Mouse (Mus musculus) left cerebral cortex, postnatal 14 days (tissue): ENCODE measurements around the gene Ttc26. TPM values are rescaled to one million over a fixed set of nuclear protein-coding genes. Genes with fewer than 3 reads are reported as not detected.

Source experiments
- DNase-seq, 2 experiments: peaks; one replicate each; pipeline ENCODE4 v3.0.0; 2021 to 2022; ENCODE audit warnings: low spot score in 2 of 2, mixed read lengths in 1 of 2
- intact Hi-C: fragments of 180-260 bp; cut with DNase I; formaldehyde crosslinking; loops from one replicate; pipeline ENCODE4 v1.15.1; 2025
- long read RNA-seq, 2 experiments: library from polyadenylated mRNA; stranded (forward); transcript quantifications; one replicate each; pipeline ENCODE4 v2.0.0; 2021
- total RNA-seq, 2 experiments: library from RNA; stranded (reverse); gene quantifications; 2 replicates each; pipeline ENCODE4 v1.2.3; 2021

The Ttc26 gene
- total RNA-seq: 10 to 100 TPM in 1 of 2 experiments, 1 to 10 TPM in 1; 8.6 to 10.6 TPM
- long read RNA-seq, experiment 1, full-length matches to known transcripts: 4 of 6 reads
- long read RNA-seq, experiment 1, partial matches to known transcripts: 0 of 6 reads
- long read RNA-seq, experiment 1, other reads (novel, unspliced or antisense): 2 of 6 reads
- long read RNA-seq, experiment 2, full-length matches to known transcripts: 3 of 6 reads
- long read RNA-seq, experiment 2, partial matches to known transcripts: 1 of 6 reads
- long read RNA-seq, experiment 2, other reads (novel, unspliced or antisense): 2 of 6 reads

DNA sequence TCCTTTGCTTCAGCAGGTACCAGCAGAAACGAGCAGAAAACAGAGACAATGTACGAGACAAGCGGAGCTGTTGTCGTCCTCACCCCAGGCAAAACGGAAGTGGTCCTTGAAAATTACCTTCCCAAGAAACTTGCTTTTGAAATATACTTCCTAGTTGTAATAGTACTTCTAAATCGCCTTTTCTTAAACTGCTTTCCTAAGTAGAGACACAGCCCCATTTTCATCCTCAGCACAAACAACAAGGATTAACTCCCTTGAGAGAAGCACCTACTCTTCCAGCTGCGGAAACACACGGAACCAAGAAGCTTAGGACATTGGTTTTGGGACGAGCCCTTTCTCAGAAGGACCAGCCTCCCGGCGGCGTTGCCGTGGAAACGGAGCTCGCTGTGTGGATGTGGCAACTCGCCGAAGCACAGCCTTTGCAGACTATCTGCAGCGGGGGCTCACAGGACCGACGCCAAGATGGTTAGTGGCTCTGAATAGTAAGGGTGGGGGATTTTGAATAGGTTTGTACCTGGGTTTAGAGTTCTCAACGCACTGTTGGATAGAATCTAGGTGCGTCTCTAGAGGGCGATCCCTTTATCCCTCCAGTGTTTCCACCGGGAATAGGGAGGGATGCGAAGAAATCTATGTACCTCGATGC lies at the start of gene Ttc26:
Gene Ttc26, plus strand, starts transcription at position 341 of the 643 bp plus-strand sequence.
- intact Hi-C loops: loop anchor here (5.0 kb wide), 1 partner anchor 51 kb away; the partner anchor contains the start of gene Ubn2
- peak; percentile 88 to 90 for DNase-seq

DNA sequence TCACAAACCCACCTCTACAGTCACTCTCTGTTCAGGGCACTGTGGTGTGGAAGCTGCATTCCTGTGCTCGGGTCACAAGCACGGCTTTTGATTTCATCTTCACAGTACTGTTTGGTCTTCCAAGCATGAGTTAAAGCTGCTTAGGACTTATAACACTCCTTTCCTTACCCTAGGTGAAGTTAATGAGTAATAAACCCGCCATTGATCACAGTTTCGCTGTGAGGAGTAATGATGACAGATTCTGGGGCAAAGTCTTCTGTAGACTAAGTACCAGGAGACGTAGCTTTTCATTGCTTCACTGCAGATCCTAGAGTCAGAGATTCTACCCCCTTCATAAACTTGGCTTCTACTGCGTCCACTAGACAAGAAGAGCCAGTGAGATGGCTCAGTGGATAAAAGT lies 46.0 kb upstream of the Ttc26 start:
- DNase-seq: no peak
- intact Hi-C loops: no loop called here

GRCm38 (mm10) chr6:38337166-38337705 lies 44.0 kb upstream of the Ttc26 start:
- intact Hi-C loops: no loop called here

DNA sequence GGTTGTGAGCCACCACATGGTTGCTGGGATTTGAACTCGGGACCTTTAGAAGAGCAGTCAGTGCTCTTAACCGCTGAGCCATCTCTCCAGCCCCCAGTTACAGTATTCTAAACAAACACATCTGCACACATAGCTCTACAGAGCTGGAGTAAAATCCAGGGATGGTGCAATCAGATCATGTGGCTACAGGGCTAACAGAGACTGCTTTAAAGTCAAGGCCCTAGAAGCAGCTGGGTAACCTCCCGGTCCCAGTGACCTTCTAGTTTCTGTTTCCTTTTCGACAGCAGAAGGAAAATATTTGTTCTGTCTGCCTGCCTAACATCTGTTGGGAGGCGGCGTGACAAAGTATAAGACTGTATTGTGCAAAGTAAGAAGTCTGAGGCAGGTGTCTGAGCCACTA lies 43.3 kb upstream of the Ttc26 start:
- no peak for DNase-seq
- intact Hi-C loops: no loop called here

More at GRCm38 (mm10) chr6:38337166-38337705, 44.0 kb upstream of the Ttc26 start:
- no peak for DNase-seq

GRCm38 (mm10) chr6:38339078-38339477 lies 42.2 kb upstream of the Ttc26 start:
- intact Hi-C loops: no loop called here

DNA sequence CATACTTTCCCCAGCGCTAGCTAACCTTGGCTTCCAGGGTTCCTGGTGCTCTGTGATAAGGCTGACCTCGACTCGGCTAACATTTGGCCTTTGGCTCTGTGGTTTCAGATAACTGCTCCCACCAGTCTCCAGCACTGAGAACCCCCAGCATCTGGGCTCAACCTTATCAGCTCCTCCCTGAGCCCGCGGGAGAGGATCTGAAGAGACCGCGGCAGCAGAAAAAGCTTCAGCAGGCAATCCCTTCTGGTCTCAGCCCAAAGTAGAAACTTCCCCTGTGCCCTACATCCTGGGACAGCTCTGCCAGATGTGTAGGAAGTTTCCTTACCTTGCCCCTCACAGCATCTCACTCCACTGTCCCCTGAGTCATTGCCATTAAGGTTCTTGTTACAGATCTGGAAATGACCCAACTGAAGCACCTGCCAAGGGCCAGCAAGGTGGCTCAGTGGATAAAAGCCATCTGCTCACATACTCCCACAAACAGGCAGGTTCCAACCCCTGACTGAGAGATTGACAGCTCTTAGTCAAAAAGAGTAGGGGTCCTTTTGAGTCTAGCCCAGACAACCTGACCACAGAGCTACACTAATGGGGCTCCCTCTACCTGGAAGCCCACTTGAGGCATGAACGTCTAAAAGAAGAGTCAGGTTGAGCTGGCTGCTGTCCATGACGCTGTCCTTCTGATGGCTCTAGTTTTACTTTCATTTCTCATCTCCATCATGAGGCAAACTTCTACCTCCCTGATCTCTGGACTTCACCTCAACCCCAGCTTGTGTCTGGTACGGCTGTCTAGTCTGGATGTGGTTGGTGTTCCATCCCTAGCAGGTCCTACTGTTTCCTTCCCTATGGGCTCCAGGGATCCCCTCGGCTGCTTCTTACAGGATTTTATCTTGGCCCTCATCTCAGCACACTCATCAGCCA lies 39.3 kb upstream of the Ttc26 start:
- intact Hi-C loops: no loop called here
- no peak for DNase-seq

More at GRCm38 (mm10) chr6:38339078-38339477, 42.2 kb upstream of the Ttc26 start:
- DNase-seq: no peak

DNA sequence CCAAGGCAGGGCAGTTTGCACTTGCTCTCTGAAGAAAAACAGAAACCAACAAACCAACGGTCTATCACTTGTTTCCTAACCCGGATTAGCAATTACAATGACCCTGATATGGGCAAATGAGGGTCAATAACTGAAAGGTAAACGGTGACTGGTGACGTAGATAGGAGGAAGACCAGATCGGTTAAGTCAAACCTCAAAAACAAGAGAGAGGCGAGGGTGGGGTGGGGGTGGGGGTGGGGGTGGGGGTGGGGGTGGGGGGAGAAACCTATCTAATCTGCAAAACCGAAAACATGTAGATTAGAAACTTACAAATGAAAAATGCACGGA lies 38.6 kb upstream of the Ttc26 start:
- intact Hi-C loops: no loop called here
- no peak for DNase-seq

GRCm38 (mm10) chr6:38343581-38343980 lies 37.7 kb upstream of the Ttc26 start:
- no peak for DNase-seq
- intact Hi-C loops: no loop called here

DNA sequence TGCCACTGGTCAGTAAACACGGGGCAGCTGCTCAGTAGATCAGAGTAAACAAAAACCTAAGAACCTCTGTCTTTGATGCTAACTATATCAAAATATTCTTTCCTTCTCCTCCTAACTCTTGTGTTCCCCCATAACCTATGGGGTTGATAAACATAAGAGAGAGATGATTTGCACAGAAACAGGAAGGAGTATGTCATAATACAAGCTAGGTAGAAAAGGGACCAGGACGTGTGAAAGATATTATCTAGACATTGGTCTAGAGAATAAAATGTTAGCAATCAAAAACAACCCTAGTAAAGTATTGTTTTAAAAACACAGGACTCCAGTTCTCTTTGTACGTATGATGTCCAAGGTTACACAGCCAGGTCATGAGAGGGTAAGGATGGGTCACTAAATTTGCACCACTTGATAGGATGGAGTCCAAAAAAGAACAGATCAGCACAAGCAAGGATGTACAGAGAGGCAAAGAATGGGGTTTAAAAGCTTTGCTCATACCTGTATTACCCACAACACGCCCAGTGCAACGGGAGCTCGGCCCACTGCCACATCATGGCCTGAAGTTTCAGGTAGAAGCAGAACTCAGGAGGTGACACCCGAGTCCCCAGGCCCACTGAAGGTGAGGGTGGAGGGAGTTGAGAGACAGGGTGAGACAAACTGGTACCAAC lies 37.1 kb upstream of the Ttc26 start:
- intact Hi-C loops: no loop called here
- DNase-seq: no peak

DNA sequence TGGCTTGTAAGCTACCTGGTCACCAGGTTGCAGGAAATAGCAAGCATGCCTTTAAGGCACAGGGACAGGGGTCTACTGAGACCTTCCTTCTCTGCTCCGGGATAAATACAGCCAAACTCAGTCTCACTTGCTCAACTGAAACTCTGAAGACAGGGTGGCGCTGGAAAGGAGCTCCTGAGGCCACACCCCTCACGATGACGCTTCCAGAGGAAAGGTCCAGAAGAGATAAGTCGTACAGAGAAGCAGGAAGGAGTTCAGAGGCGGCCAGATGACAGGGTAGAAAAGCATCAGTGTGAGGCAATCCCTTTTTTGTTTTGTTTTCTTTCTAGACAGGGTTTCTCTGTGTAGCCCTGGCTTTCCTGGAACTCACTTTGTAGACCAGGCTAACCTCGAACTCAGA lies 35.5 kb upstream of the Ttc26 start:
- intact Hi-C loops: no loop called here
- no peak for DNase-seq

DNA sequence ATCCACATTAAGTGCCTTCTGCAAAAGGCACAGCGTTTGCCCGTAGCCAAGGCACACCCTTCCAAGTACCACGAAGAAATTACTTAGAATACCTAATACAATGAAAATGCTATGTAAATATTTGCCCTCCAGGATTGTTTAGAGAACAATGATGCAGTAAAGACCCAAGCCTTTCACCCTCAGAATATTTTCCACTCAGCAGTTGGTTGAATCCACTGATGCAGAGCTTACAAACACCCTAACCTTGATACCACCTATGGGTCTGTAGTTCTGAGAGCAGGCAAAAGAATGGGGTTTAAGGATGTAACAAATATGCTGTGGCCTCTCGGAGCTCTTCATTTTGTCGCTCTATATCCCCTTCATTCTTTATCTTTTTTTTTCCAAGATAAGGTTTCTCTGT lies 33.4 kb upstream of the Ttc26 start:
- intact Hi-C loops: no loop called here
- no peak for DNase-seq

DNA sequence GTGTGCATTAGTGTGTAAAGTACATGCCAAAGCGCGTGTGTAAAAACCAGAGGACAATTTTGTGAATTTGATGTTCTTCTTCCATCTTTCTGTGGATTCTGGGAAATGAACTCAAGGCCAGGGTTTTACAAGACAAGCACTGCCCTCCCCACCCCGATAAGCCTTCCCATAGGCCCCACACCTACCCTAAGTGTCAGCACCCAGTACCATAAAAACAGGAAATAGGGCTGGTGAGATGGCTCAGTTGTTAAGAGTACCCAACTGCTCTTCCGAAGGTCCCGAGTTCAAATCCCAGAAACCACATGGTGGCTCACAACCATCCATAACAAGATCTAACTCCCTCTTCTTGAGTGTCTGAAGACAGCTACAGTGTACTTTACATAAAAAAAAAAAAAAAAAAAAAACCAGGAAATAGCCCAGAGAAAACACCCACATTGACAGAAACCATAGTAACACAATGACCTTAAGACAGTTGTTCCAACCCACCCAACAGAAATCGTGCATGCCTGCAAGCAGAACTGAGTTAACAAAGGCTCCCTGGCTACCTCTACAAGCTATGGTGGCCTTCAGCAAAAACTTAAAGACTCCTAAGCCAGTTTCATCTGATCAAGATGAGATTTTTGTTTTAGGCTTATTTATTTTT lies 32.3 kb upstream of the Ttc26 start:
- DNase-seq: no peak
- intact Hi-C loops: no loop called here

- no peak for DNase-seq
- intact Hi-C loops: no loop called here
Observed at GRCm38 (mm10) chr6:38349806-38350205, 31.5 kb upstream of the Ttc26 start.

- intact Hi-C loops: no loop called here
- no peak for DNase-seq
Observed at GRCm38 (mm10) chr6:38351930-38352329, 29.3 kb upstream of the Ttc26 start.

GRCm38 (mm10) chr6:38352451-38352850 lies 28.8 kb upstream of the Ttc26 start:
- intact Hi-C loops: no loop called here
- DNase-seq: no peak

GRCm38 (mm10) chr6:38353181-38353580 lies 28.1 kb upstream of the Ttc26 start:
- intact Hi-C loops: no loop called here
- no peak for DNase-seq

- intact Hi-C loops: no loop called here
- DNase-seq: peak; percentile 10 to 19
Observed at GRCm38 (mm10) chr6:38353811-38354722, 27.2 kb upstream of the Ttc26 start, which contains the start of gene Zc3hav1. Zc3hav1 (minus strand) TSS chr6:38354603.
